Mouse (Mus musculus) cerebellum, postnatal 10 days (tissue): ENCODE measurements at regions not wholly inside any gene's neighbourhood (a gene's known extent, or its start where the extent isn't known, plus 50 kb on each side); places are given as distances from the start of the nearest gene placed in this dataset.

Source experiments
- DNase-seq, 2 experiments: peaks; one replicate each; pipeline ENCODE4 v3.0.0; 2021; ENCODE audit warnings: mixed read lengths in 2 of 2

DNA sequence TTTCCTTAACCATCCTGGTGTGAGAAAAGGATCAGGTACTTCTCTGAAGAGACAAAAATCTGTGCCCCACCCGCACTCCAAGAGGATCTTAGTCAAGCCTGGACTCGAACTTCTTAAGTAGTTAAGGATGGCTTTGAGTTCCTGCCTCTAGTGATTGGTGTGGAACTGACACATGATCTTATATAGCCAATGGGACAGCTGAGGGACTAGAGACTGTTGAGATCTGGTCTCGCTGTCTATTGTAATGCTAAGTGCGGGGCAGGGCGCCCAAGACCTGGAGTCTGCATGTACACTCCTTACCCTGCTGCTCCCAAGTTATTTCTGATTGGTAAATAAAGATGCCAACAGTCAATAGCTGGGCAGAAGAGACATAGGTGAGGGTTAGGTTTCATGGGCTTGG lies 55.3 kb upstream of the Slc30a5 start:
- no peak for DNase-seq

DNA sequence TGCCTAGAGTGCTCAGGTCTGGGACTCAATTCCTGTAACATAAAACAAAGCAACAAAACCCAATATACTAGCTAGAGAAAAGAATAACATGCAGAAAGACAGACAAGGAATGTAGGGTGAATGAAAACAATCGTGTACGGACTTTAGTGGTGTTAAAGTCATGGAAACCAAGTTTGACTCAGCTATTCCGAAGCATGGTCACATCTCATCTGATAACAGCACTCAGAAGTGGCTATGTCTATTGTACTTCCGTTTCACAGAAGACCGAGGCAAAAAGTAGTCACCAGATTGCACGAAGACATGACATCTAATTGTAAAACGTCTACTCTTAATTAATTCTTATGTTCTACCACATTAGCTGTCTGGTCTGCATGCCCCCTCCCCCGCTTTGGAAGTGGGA lies 50.5 kb upstream of the Slc30a5 start:
- no peak for DNase-seq
